Mouse (Mus musculus) MEL (cell line): ENCODE measurements around the gene Ggps1.

Experiments
- BHLHE40 ChIP-seq: IDR thresholded peaks from 2 replicates; pipeline ENCODE4 v1.6.1; 2012; ENCODE audit warnings: low read depth, mild to moderate bottlenecking, inconsistent platforms, low read length, improper control_type of control experiment, borderline replicate concordance
- CTCF ChIP-seq, 3 experiments: IDR thresholded peaks in 2 of 3; conservative IDR thresholded peaks in 1 of 3; 2 replicates each; pipeline ENCODE4 v1.5.1; 2011 to 2012; ENCODE audit warnings: low read length in 3 of 3, low read depth in 2 of 3, mild to moderate bottlenecking in 2 of 3, improper control_type of control experiment in 1 of 3, inconsistent platforms in 1 of 3, mixed read lengths in 1 of 3, moderate library complexity in 1 of 3; ENCODE audit not compliant: control insufficient read depth in 1 of 3, insufficient read depth in 1 of 3, poor library complexity in 1 of 3, severe bottlenecking in 1 of 3
- E2F4 ChIP-seq: IDR thresholded peaks from 2 replicates; pipeline ENCODE4 v1.6.1; 2011; ENCODE audit warnings: low read depth, low read length, improper control_type of control experiment, borderline replicate concordance
- EP300 ChIP-seq, 2 experiments: IDR thresholded peaks; 2 replicates each; pipeline ENCODE4 v1.6.1; 2011; ENCODE audit warnings: improper control_type of control experiment in 2 of 2, low read length in 2 of 2, low read depth in 1 of 2, mild to moderate bottlenecking in 1 of 2
- GATA1 ChIP-seq: IDR thresholded peaks from 2 replicates; pipeline ENCODE4 v1.6.1; 2011; ENCODE audit warnings: low read depth, low read length, improper control_type of control experiment
- JUND ChIP-seq: IDR thresholded peaks from 2 replicates; pipeline ENCODE4 v1.6.1; 2011; ENCODE audit warnings: low read depth, mild to moderate bottlenecking, improper control_type of control experiment, low read length
- MAX ChIP-seq: IDR thresholded peaks from 2 replicates; pipeline ENCODE4 v1.6.1; 2011; ENCODE audit warnings: low read length, improper control_type of control experiment
- MAZ ChIP-seq: IDR thresholded peaks from 2 replicates; pipeline ENCODE4 v1.6.1; 2012; ENCODE audit warnings: low read depth, mild to moderate bottlenecking, inconsistent platforms, low read length, improper control_type of control experiment
- MXI1 ChIP-seq: IDR thresholded peaks from 2 replicates; pipeline ENCODE4 v1.6.1; 2011; ENCODE audit warnings: mild to moderate bottlenecking, low read depth, low read length, improper control_type of control experiment
- POLR2A ChIP-seq, 2 experiments: IDR thresholded peaks; 2 replicates each; pipeline ENCODE4 v1.6.1; 2011 to 2012; ENCODE audit warnings: low read length in 2 of 2, mild to moderate bottlenecking in 2 of 2, control low read depth in 1 of 2, improper control_type of control experiment in 1 of 2, low read depth in 1 of 2, moderate library complexity in 1 of 2; ENCODE audit not compliant: control insufficient read depth in 1 of 2, insufficient read depth in 1 of 2, poor library complexity in 1 of 2
- SMC3 ChIP-seq: IDR thresholded peaks from 2 replicates; pipeline ENCODE4 v1.6.1; 2011; ENCODE audit warnings: low read depth, low read length, improper control_type of control experiment
- UBTF ChIP-seq: IDR thresholded peaks from 2 replicates; pipeline ENCODE4 v1.6.1; 2012; ENCODE audit warnings: low read depth, mild to moderate bottlenecking, inconsistent platforms, low read length, improper control_type of control experiment, moderate library complexity, borderline replicate concordance; ENCODE audit not compliant: insufficient read depth
- USF1 ChIP-seq: IDR thresholded peaks from 2 replicates; pipeline ENCODE4 v1.6.1; 2014; ENCODE audit warnings: low read depth, mild to moderate bottlenecking, inconsistent platforms, low read length, improper control_type of control experiment, moderate library complexity

GRCm38 (mm10) chr13:14018852-14019251 lies 44.4 kb downstream of the Ggps1 start:
- no peak for TF ChIP-seq POLR2A (IDR thresholded peaks at IDR 0.05; ENCODE audit: control insufficient read depth in 1 of 2, insufficient read depth in 1 of 2, low read depth in 1 of 2, low read length in 2 of 2, poor library complexity in 1 of 2)
- no peak for TF ChIP-seq CTCF (IDR thresholded peaks at IDR 0.05 in 2 of 3, conservative IDR thresholded peaks at IDR 0.05 in 1 of 3; ENCODE audit: control insufficient read depth in 1 of 3, insufficient read depth in 1 of 3, low read depth in 2 of 3, low read length in 3 of 3, poor library complexity in 1 of 3, severe bottlenecking in 1 of 3)
- no peak for TF ChIP-seq E2F4
- TF ChIP-seq UBTF = no peak
- TF ChIP-seq BHLHE40 = no peak
- TF ChIP-seq EP300 (IDR thresholded peaks at IDR 0.05; ENCODE audit: low read depth in 1 of 2, low read length in 2 of 2) = no peak
- no peak for TF ChIP-seq SMC3
- no peak for TF ChIP-seq MAX
- no peak for TF ChIP-seq JUND
- no peak for TF ChIP-seq USF1
- no peak for TF ChIP-seq MXI1
- no peak for TF ChIP-seq GATA1
- TF ChIP-seq MAZ = no peak
